Mouse (Mus musculus): ENCODE data around the gene Mrgpre.

Mrgpre gene

GRCm38 (mm10) chr7:143738194-143738593 is 46.1 kb downstream of the Mrgpre start:
- DNase-seq (ENCODE audit: low spot score), result no peak

DNA sequence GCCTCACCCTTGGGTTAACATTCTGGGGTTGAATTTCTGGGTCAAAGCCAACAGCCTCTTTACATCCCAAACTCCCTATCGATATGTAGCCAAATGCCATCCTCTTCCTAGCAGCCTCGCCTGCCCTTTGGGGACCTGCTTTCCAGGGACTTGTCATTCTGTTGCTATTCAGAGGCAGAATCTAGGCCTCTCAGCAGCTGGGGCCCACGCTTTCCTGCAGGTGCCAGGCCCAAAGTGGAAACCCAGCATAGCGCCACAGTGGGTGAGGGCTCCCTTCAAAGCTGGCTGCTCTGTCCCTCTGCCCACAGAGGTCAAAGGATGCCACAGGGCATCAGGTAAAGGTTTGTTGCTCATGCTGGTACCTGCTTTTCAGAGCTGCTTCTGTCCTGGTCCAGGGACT is 50.6 kb downstream of the Mrgpre start:
- DNase-seq (ENCODE audit: low spot score), result no peak

DNA sequence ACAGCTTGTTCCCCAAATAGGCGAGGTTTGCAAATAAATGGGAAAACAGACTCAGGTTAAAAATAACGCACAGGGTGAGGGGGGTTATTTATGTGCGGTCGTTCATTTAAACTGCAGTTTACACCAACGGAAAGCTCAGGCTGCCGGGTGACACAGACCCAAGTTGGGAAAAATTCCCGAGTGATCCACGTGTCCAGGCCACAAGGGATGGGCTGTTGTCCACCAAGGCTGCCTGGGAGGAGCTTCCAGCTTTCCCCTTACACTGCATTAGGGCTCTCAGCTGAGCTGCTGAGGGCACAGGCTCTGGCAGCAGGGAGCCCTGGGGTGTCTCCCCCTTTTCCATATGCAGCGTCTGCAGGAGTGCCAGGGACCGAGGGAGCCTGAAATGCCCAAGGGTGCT is 54.4 kb downstream of the Mrgpre start:
- DNase-seq (ENCODE audit: low spot score), result no peak

Measured in embryo, embryonic 10.5 days (tissue).